Mouse (Mus musculus) hindbrain, embryonic 11.5 days (tissue): ENCODE measurements at regions not wholly inside any gene's neighbourhood (a gene's known extent, or its start where the extent isn't known, plus 50 kb on each side); places are given as distances from the start of the nearest gene placed in this dataset.

Experiments used
- ATAC-seq: fragments of 200-750 bp; cut with Nextera tagmentation; 2 replicates; pipeline ENCODE4 v1.8.0; 2017; ENCODE audit warnings: mild to moderate bottlenecking, moderate TSS enrichment, moderate library complexity; ENCODE audit not compliant: low FRiP score
- DNase-seq: peaks from one replicate; pipeline ENCODE4 v3.0.0-alpha.2; 2015; ENCODE audit warnings: low spot score
- H3K27ac ChIP-seq: fragments of 300-500 bp; sonication (generic); 2 replicates; pipeline ENCODE4 v1.5.1; 2014; ENCODE audit warnings: mild to moderate bottlenecking, low read depth, low read length
- H3K27me3 ChIP-seq: fragments of 300-500 bp; sonication (generic); 2 replicates; pipeline ENCODE4 v1.6.1; 2014; ENCODE audit warnings: mild to moderate bottlenecking, low read length, moderate library complexity, mixed read lengths; ENCODE audit not compliant: control insufficient read depth, insufficient read depth
- H3K36me3 ChIP-seq: fragments of 300-500 bp; sonication (generic); 2 replicates; pipeline ENCODE4 v1.6.1; 2014; ENCODE audit warnings: mild to moderate bottlenecking, low read length, moderate library complexity, mixed read lengths; ENCODE audit not compliant: control insufficient read depth, insufficient read depth
- H3K4me1 ChIP-seq: fragments of 300-500 bp; sonication (generic); replicated peaks from 2 replicates; pipeline ENCODE4 v1.6.1; 2014; ENCODE audit warnings: low read length, mixed read lengths; ENCODE audit not compliant: control insufficient read depth, insufficient read depth
- H3K4me2 ChIP-seq: fragments of 300-500 bp; sonication (generic); replicated peaks from 2 replicates; pipeline ENCODE4 v1.6.1; 2014; ENCODE audit warnings: mild to moderate bottlenecking, low read depth, low read length
- H3K4me3 ChIP-seq: fragments of 300-500 bp; sonication (generic); 2 replicates; pipeline ENCODE4 v1.5.1; 2014; ENCODE audit warnings: low read depth, low read length
- H3K9ac ChIP-seq: fragments of 300-500 bp; sonication (generic); 2 replicates; pipeline ENCODE4 v1.6.1; 2014; ENCODE audit warnings: low read depth, low read length
- H3K9me3 ChIP-seq: fragments of 300-500 bp; sonication (generic); 2 replicates; pipeline ENCODE4 v1.6.1; 2016; ENCODE audit warnings: low read length; ENCODE audit not compliant: control insufficient read depth
- WGBS: fragments of 180-500 bp; shearing (Covaris S2); extraction: QIAGEN DNeasy Blood & Tissue Kit; methylation state at CpG from one replicate; pipeline ENCODE4 v1.1.7; 2014; 5-methylcytosine and 5-hydroxymethylcytosine counted together

- WGBS, result 92% methylated on average over 4 of the region's 4 CpGs
- H3K27me3 ChIP-seq, result no peaks in the 10 kb centered on the region
- H3K9me3 ChIP-seq, result no peaks in the 10 kb centered on the region
- no peak overlapping the region for H3K4me2 ChIP-seq
- DNase-seq (no peak), ATAC-seq (no peak)
- H3K4me1 ChIP-seq, result no peaks in the 10 kb centered on the region
- H3K27ac ChIP-seq, result no peak overlapping the region
- no peaks in the 10 kb centered on the region for H3K36me3 ChIP-seq
- no peak overlapping the region for H3K9ac ChIP-seq
- H3K4me3 ChIP-seq, result no peak overlapping the region
These were observed 637.0 kb upstream of the Sall1 start for GRCm38 (mm10) chr8:89680937-89681336.

- WGBS, result 80% methylated on average over 5 of the region's 5 CpGs
- Histone ChIP-seq H3K36me3 (no peaks in the 10 kb centered on the region), H3K4me1 (no peaks in the 10 kb centered on the region), H3K27ac (no peak overlapping the region), H3K4me2 (no peak overlapping the region), H3K4me3 (no peak overlapping the region), H3K9me3 (no peaks in the 10 kb centered on the region), H3K27me3 (no peaks in the 10 kb centered on the region), H3K9ac (no peak overlapping the region)
- ATAC-seq (no peak), DNase-seq (no peak)
These were observed 636.4 kb upstream of the Sall1 start for GRCm38 (mm10) chr8:89680341-89680740.

- H3K27me3 ChIP-seq, result no peaks in the 10 kb centered on the region
- H3K4me2 ChIP-seq, result no peak overlapping the region
- ATAC-seq (no peak), DNase-seq (no peak)
- H3K36me3 ChIP-seq, result no peaks in the 10 kb centered on the region
- WGBS, result 54% methylated on average over 4 of the region's 4 CpGs
- H3K27ac ChIP-seq, result no peak overlapping the region
- no peaks in the 10 kb centered on the region for H3K9me3 ChIP-seq
- no peak overlapping the region for H3K9ac ChIP-seq
- H3K4me3 ChIP-seq, result no peak overlapping the region
- no peaks in the 10 kb centered on the region for H3K4me1 ChIP-seq
These were observed 635.6 kb upstream of the Sall1 start for GRCm38 (mm10) chr8:89679551-89679950.

GRCm38 (mm10) chr8:89677266-89677665, 633.3 kb upstream of the Sall1 start:
- Histone ChIP-seq H3K4me2 (no peak overlapping the region), H3K4me1 (no peaks in the 10 kb centered on the region), H3K4me3 (no peak overlapping the region), H3K9me3 (no peaks in the 10 kb centered on the region), H3K27me3 (no peaks in the 10 kb centered on the region), H3K36me3 (no peaks in the 10 kb centered on the region), H3K27ac (no peak overlapping the region), H3K9ac (no peak overlapping the region)
- WGBS, result 74% methylated on average over 5 of the region's 5 CpGs
- no peak for ATAC-seq
- no peak for DNase-seq

- H3K4me3 ChIP-seq, result no peak overlapping the region
- no peak overlapping the region for H3K4me2 ChIP-seq
- no peak overlapping the region for H3K27ac ChIP-seq
- no peaks in the 10 kb centered on the region for H3K9me3 ChIP-seq
- no peaks in the 10 kb centered on the region for H3K4me1 ChIP-seq
- WGBS, result 88% methylated on average over 4 of the region's 4 CpGs
- DNase-seq, result no peak
- no peaks in the 10 kb centered on the region for H3K27me3 ChIP-seq
- no peaks in the 10 kb centered on the region for H3K36me3 ChIP-seq
- no peak overlapping the region for H3K9ac ChIP-seq
- ATAC-seq, result no peak
These were observed 629.9 kb upstream of the Sall1 start for GRCm38 (mm10) chr8:89673911-89674310.

- no peaks in the 10 kb centered on the region for H3K9me3 ChIP-seq
- H3K9ac ChIP-seq, result no peak overlapping the region
- H3K27ac ChIP-seq, result no peak overlapping the region
- no peaks in the 10 kb centered on the region for H3K36me3 ChIP-seq
- 91% methylated on average over 5 of the region's 5 CpGs for WGBS
- no peaks in the 10 kb centered on the region for H3K4me1 ChIP-seq
- H3K4me2 ChIP-seq, result no peak overlapping the region
- H3K4me3 ChIP-seq, result no peak overlapping the region
- ATAC-seq, result no peak
- DNase-seq, result no peak
- no peaks in the 10 kb centered on the region for H3K27me3 ChIP-seq
These were observed 628.7 kb upstream of the Sall1 start for GRCm38 (mm10) chr8:89672631-89673030.

GRCm38 (mm10) chr8:89664911-89665689, 621.1 kb upstream of the Sall1 start:
- no peak for DNase-seq
- Histone ChIP-seq H3K4me2 (no peak overlapping the region), H3K4me1 (no peaks in the 10 kb centered on the region), H3K27me3 (no peaks in the 10 kb centered on the region), H3K4me3 (no peak overlapping the region), H3K9ac (no peak overlapping the region), H3K9me3 (no peaks in the 10 kb centered on the region), H3K36me3 (no peaks in the 10 kb centered on the region), H3K27ac (no peak overlapping the region)
- WGBS, result 90% methylated on average over 9 of the region's 9 CpGs
- no peak for ATAC-seq

- no peak overlapping the region for H3K27ac ChIP-seq
- no peaks in the 10 kb centered on the region for H3K27me3 ChIP-seq
- H3K4me1 ChIP-seq, result no peaks in the 10 kb centered on the region
- no peaks in the 10 kb centered on the region for H3K36me3 ChIP-seq
- H3K4me3 ChIP-seq, result no peak overlapping the region
- ATAC-seq (no peak), DNase-seq (no peak)
- H3K9ac ChIP-seq, result no peak overlapping the region
- H3K4me2 ChIP-seq, result no peak overlapping the region
- H3K9me3 ChIP-seq, result no peaks in the 10 kb centered on the region
- 76% methylated on average over 10 of the region's 10 CpGs for WGBS
These were observed 619.9 kb upstream of the Sall1 start for GRCm38 (mm10) chr8:89663859-89664258.
